Mouse (Mus musculus) ES-Bruce4 (cell line): ENCODE measurements around the gene Tmf1.

Experiments used
- CTCF ChIP-seq: IDR thresholded peaks from one replicate; pipeline ENCODE4 v1.8.1; 2011; ENCODE audit warnings: low read depth, low read length
- EP300 ChIP-seq: IDR thresholded peaks from 2 replicates; pipeline ENCODE4 v1.6.1; 2011; ENCODE audit warnings: low read depth, low read length; ENCODE audit not compliant: insufficient read depth
- POLR2A ChIP-seq: IDR thresholded peaks from one replicate; pipeline ENCODE4 v1.8.1; 2011; ENCODE audit warnings: low read length; ENCODE audit not compliant: insufficient read depth

GRCm38 (mm10) chr6:97210962-97211601 lies 32.2 kb upstream of the Tmf1 start:
- TF ChIP-seq POLR2A (no peak), CTCF (no peak), EP300 (no peak)
